Mouse (Mus musculus): ENCODE data around the gene Aco2. TPM values are rescaled to one million over a fixed set of nuclear protein-coding genes. Genes with fewer than 3 reads are reported as not detected.

Aco2 gene
- polyA plus RNA-seq, 1 experiment: 110 TPM

GRCm38 (mm10) chr15:81927741-81928140 is 55.6 kb downstream of the Aco2 start:
- Histone ChIP-seq H3K4me1 (peaks cover 67% of the 10 kb centered on the region), H3K4me3 (replicated peaks) (peak overlapping the region; percentile 75), H3K9me3 (no peaks in the 10 kb centered on the region), H3K36me3 (replicated peaks; ENCODE audit: low read length) (peaks cover 18% of the 10 kb centered on the region), H3K27me3 (replicated peaks) (no peaks in the 10 kb centered on the region)
- TF ChIP-seq FLI1 (IDR thresholded peaks at IDR 0.05; ENCODE audit: low read length) (no peak), GATA1 (IDR thresholded peaks at IDR 0.05; ENCODE audit: borderline replicate concordance, low read length) (no peak)

GRCm38 (mm10) chr15:81928277-81928676 is 56.2 kb downstream of the Aco2 start:
- no peak for TF ChIP-seq FLI1 (IDR thresholded peaks at IDR 0.05; ENCODE audit: low read length)
- no peak for TF ChIP-seq GATA1 (IDR thresholded peaks at IDR 0.05; ENCODE audit: borderline replicate concordance, low read length)
- peaks cover 15% of the 10 kb centered on the region for H3K36me3 ChIP-seq (replicated peaks; ENCODE audit: low read length)
- H3K4me3 ChIP-seq (replicated peaks): peak overlapping the region; percentile 77
- H3K9me3 ChIP-seq: no peaks in the 10 kb centered on the region
- peaks cover 2% of the 10 kb centered on the region for H3K27me3 ChIP-seq (replicated peaks)
- H3K4me1 ChIP-seq: peaks cover 69% of the 10 kb centered on the region

- no peaks in the 10 kb centered on the region for H3K36me3 ChIP-seq (replicated peaks; ENCODE audit: low read length)
- TF ChIP-seq GATA1 (IDR thresholded peaks at IDR 0.05; ENCODE audit: borderline replicate concordance, low read length): no peak
- no peak for TF ChIP-seq FLI1 (IDR thresholded peaks at IDR 0.05; ENCODE audit: low read length)
- H3K4me1 ChIP-seq: peaks cover 63% of the 10 kb centered on the region
- no peaks in the 10 kb centered on the region for H3K9me3 ChIP-seq
- H3K4me3 ChIP-seq (replicated peaks): peak overlapping the region; percentile 53
- peaks cover 18% of the 10 kb centered on the region for H3K27me3 ChIP-seq (replicated peaks)
These were observed 60.9 kb downstream of the Aco2 start for GRCm38 (mm10) chr15:81932951-81933470.

- peaks cover 18% of the 10 kb centered on the region for H3K27me3 ChIP-seq (replicated peaks)
- peaks cover 63% of the 10 kb centered on the region for H3K4me1 ChIP-seq
- no peak overlapping the region for H3K4me3 ChIP-seq (replicated peaks)
- H3K9me3 ChIP-seq: no peaks in the 10 kb centered on the region
- H3K36me3 ChIP-seq (replicated peaks; ENCODE audit: low read length): no peaks in the 10 kb centered on the region
- TF ChIP-seq FLI1 (IDR thresholded peaks at IDR 0.05; ENCODE audit: low read length) (no peak), GATA1 (IDR thresholded peaks at IDR 0.05; ENCODE audit: borderline replicate concordance, low read length) (no peak)
These were observed 61.9 kb downstream of the Aco2 start for GRCm38 (mm10) chr15:81933986-81934385.

GRCm38 (mm10) chr15:81935869-81936637 is 63.9 kb downstream of the Aco2 start:
- no peaks in the 10 kb centered on the region for H3K36me3 ChIP-seq (replicated peaks; ENCODE audit: low read length)
- TF ChIP-seq FLI1 (IDR thresholded peaks at IDR 0.05; ENCODE audit: low read length): no peak
- TF ChIP-seq GATA1 (IDR thresholded peaks at IDR 0.05; ENCODE audit: borderline replicate concordance, low read length): no peak
- H3K4me3 ChIP-seq (replicated peaks): no peak overlapping the region
- H3K27me3 ChIP-seq (replicated peaks): peaks cover 18% of the 10 kb centered on the region
- H3K4me1 ChIP-seq: peaks cover 68% of the 10 kb centered on the region
- H3K9me3 ChIP-seq: no peaks in the 10 kb centered on the region

- Histone ChIP-seq H3K4me3 (replicated peaks) (peak within 1 kb of the TSS; percentile 35), H3K27me3 (replicated peaks) (peaks cover 18% of the 10 kb centered on the region), H3K36me3 (replicated peaks; ENCODE audit: low read length) (no peaks in the 10 kb centered on the region), H3K4me1 (peaks cover 68% of the 10 kb centered on the region), H3K9me3 (no peaks in the 10 kb centered on the region)
- TF ChIP-seq FLI1 (IDR thresholded peaks at IDR 0.05; ENCODE audit: low read length) (no peak), GATA1 (IDR thresholded peaks at IDR 0.05; ENCODE audit: borderline replicate concordance, low read length) (no peak)
These were observed 64.6 kb downstream of the Aco2 start, which contains the start of gene Csdc2 for GRCm38 (mm10) chr15:81936679-81937078. TSS of gene Csdc2 (plus strand) at chr15:81936759.

GRCm38 (mm10) chr15:81937098-81937972 is 65.2 kb downstream of the Aco2 start:
- Histone ChIP-seq H3K4me1 (peaks cover 70% of the 10 kb centered on the region), H3K27me3 (replicated peaks) (peaks cover 18% of the 10 kb centered on the region), H3K36me3 (replicated peaks; ENCODE audit: low read length) (no peaks in the 10 kb centered on the region), H3K4me3 (replicated peaks) (peak overlapping the region; percentile 35), H3K9me3 (no peaks in the 10 kb centered on the region)
- TF ChIP-seq FLI1 (IDR thresholded peaks at IDR 0.05; ENCODE audit: low read length) (no peak), GATA1 (IDR thresholded peaks at IDR 0.05; ENCODE audit: borderline replicate concordance, low read length) (no peak)

- H3K36me3 ChIP-seq (replicated peaks; ENCODE audit: low read length): no peaks in the 10 kb centered on the region
- TF ChIP-seq GATA1 (IDR thresholded peaks at IDR 0.05; ENCODE audit: borderline replicate concordance, low read length): no peak
- TF ChIP-seq FLI1 (IDR thresholded peaks at IDR 0.05; ENCODE audit: low read length): no peak
- H3K9me3 ChIP-seq: no peaks in the 10 kb centered on the region
- H3K4me1 ChIP-seq: peaks cover 67% of the 10 kb centered on the region
- no peak overlapping the region for H3K4me3 ChIP-seq (replicated peaks)
- H3K27me3 ChIP-seq (replicated peaks): peaks cover 20% of the 10 kb centered on the region
These were observed 66.1 kb downstream of the Aco2 start for GRCm38 (mm10) chr15:81938246-81938645.

- Histone ChIP-seq H3K36me3 (replicated peaks; ENCODE audit: low read length) (no peaks in the 10 kb centered on the region), H3K9me3 (no peaks in the 10 kb centered on the region), H3K4me3 (replicated peaks) (no peak overlapping the region), H3K4me1 (peaks cover 61% of the 10 kb centered on the region), H3K27me3 (replicated peaks) (peaks cover 24% of the 10 kb centered on the region)
- TF ChIP-seq FLI1 (IDR thresholded peaks at IDR 0.05; ENCODE audit: low read length) (no peak), GATA1 (IDR thresholded peaks at IDR 0.05; ENCODE audit: borderline replicate concordance, low read length) (no peak)
These were observed 67.1 kb downstream of the Aco2 start for GRCm38 (mm10) chr15:81939157-81939715.

Data from megakaryocyte, embryonic 14.5 days (primary cell).